In the genomic region with DNA sequence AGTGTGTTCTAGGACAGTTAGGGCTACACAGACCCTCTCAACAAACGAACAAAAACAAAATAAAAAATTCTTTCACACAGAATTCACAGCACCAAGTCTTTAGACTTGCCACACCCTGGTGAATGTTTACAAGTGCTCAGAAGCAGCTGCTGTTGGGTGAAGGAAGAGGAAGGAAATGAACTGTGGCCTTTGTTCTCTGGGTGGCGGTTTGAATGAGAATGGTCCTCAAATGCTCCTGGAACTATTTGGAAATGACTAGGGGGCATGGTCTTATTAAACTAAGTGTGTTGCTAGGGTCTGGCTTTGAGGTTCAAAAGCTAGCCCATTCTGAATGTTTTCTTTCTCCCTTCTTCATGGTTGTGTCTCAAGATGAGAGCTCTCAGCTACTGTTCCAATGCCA, we compare ENCODE assay signal across 13 mouse cellular contexts. TPM values are rescaled to one million over a fixed set of nuclear protein-coding genes. Genes with fewer than 3 reads are reported as not detected.
DNase-seq lines count a peak whose midpoint lies in the region; ATAC-seq and TF ChIP-seq lines count a peak whose summit lies in the region.
"Had no signal": no experiment of that assay in that cellular context is flagged by ENCODE, and none has a peak within 500 bp of the region (broad histone marks: within the 10 kb centered on the region; RNA-seq: fewer than 3 reads in every experiment).

No protein-coding gene starts in this region.

- no peak for TF ChIP-seq POLR2A in cerebellum, adult 2 months (IDR thresholded peaks at IDR 0.05; ENCODE audit: borderline replicate concordance, insufficient read depth, low read length)
- TF ChIP-seq POLR2A in spleen, adult 2 months (IDR thresholded peaks at IDR 0.05; ENCODE audit: low read depth, low read length), result peak; percentile 13; the same call in 1 of the 2 replicates

- no peak overlapping the region for H3K4me2 ChIP-seq in hindbrain, postnatal 0 days (ENCODE audit: low read depth, low read length)
- H3K4me2 ChIP-seq: lung, embryonic 15.5 days; neural tube, embryonic 12.5 days had no signal

- no peak for ATAC-seq in cerebellum, adult (ENCODE audit: insufficient number of reproducible peaks, low FRiP score, low TSS enrichment)
- ATAC-seq in hindbrain, postnatal 0 days, result no peak
- ATAC-seq: hindbrain, embryonic 16.5 days had no signal

- 88% methylated on average over 2 of the region's 2 CpGs for WGBS in cerebellum, adult 2 months
- WGBS in spleen, adult 2 months, result 8% methylated on average over 2 of the region's 2 CpGs
- 22% methylated on average over 2 of the region's 2 CpGs for WGBS in macrophage (ENCODE audit: missing documents)
- 79% methylated on average over 2 of the region's 2 CpGs for WGBS in hindbrain, postnatal 0 days

- H3K4me3 ChIP-seq in cerebellum, adult 2 months (replicated peaks; ENCODE audit: insufficient read depth, low read depth, low read length), result no peak overlapping the region
- no peak overlapping the region for H3K4me3 ChIP-seq in spleen, adult 2 months (ENCODE audit: extremely low read depth, insufficient read depth, insufficient read length)
- no peak overlapping the region for H3K4me3 ChIP-seq in macrophage (ENCODE audit: inconsistent target)
- H3K4me3 ChIP-seq in hindbrain, postnatal 0 days (ENCODE audit: low read length), result no peak overlapping the region
- H3K4me3 ChIP-seq: lung, embryonic 15.5 days; neural tube, embryonic 12.5 days had no signal

- H3K79me2 ChIP-seq in macrophage (ENCODE audit: inconsistent target), result no peaks in the 10 kb centered on the region

- no peak overlapping the region for H3K9ac ChIP-seq in hindbrain, postnatal 0 days (replicated peaks; ENCODE audit: low read length)
- H3K9ac ChIP-seq: lung, embryonic 15.5 days; neural tube, embryonic 12.5 days had no signal

- no peaks in the 10 kb centered on the region for H3K4me1 ChIP-seq in cerebellum, adult 2 months (ENCODE audit: control insufficient read depth, insufficient read depth, low read length)
- peaks cover 18% of the 10 kb centered on the region for H3K4me1 ChIP-seq in spleen, adult 2 months (ENCODE audit: control insufficient read depth, insufficient read depth, insufficient read length)
- H3K4me1 ChIP-seq in hindbrain, postnatal 0 days (ENCODE audit: insufficient read depth, low read length), result no peaks in the 10 kb centered on the region
- H3K4me1 ChIP-seq: neural tube, embryonic 12.5 days had no signal

- no peaks in the 10 kb centered on the region for H3K27me3 ChIP-seq in cerebellum, adult 2 months (ENCODE audit: control insufficient read depth, insufficient read depth, low read length)
- H3K27me3 ChIP-seq in spleen, adult 2 months (ENCODE audit: control insufficient read depth, insufficient read depth, low read length), result no peaks in the 10 kb centered on the region
- H3K27me3 ChIP-seq in hindbrain, postnatal 0 days (ENCODE audit: insufficient read depth, low read length), result no peaks in the 10 kb centered on the region
- H3K27me3 ChIP-seq: lung, embryonic 15.5 days; neural tube, embryonic 12.5 days had no signal

- TF ChIP-seq CTCF in cerebellum, adult 2 months (IDR thresholded peaks at IDR 0.05; ENCODE audit: borderline replicate concordance, insufficient read depth, low read depth, low read length), result no peak
- no peak for TF ChIP-seq CTCF in spleen, adult 2 months (IDR thresholded peaks at IDR 0.05; ENCODE audit: extremely low read depth, insufficient read depth, insufficient read length, insufficient replicate concordance)
- no peak for TF ChIP-seq CTCF in hindbrain, postnatal 0 days (IDR thresholded peaks at IDR 0.05; ENCODE audit: low read depth)

- H3K36me3 ChIP-seq in spleen, adult 2 months (ENCODE audit: control insufficient read depth, insufficient read depth, low read length), result no peaks in the 10 kb centered on the region
- H3K36me3 ChIP-seq in macrophage (ENCODE audit: inconsistent target), result no peaks in the 10 kb centered on the region
- H3K36me3 ChIP-seq in hindbrain, postnatal 0 days (ENCODE audit: insufficient read depth, low read length), result no peaks in the 10 kb centered on the region
- H3K36me3 ChIP-seq: lung, embryonic 15.5 days; neural tube, embryonic 12.5 days had no signal

- H3K27ac ChIP-seq in cerebellum, adult 2 months (ENCODE audit: insufficient read depth, low read length), result peak overlapping the region; percentile 61; the same call in 1 of the 2 replicates
- H3K27ac ChIP-seq in spleen, adult 2 months (ENCODE audit: insufficient read depth, low read length), result peak overlapping the region; percentile 93
- H3K27ac ChIP-seq in macrophage, result peak overlapping the region; percentile 12; the same call in 1 of the 2 replicates
- no peak overlapping the region for H3K27ac ChIP-seq in hindbrain, postnatal 0 days
- H3K27ac ChIP-seq: lung, embryonic 15.5 days; neural tube, embryonic 12.5 days had no signal

- DNase-seq in cerebellum, adult 2 months, result no peak
- DNase-seq in spleen, adult 2 months (ENCODE audit: low read depth in 1 of 2, low spot score in 2 of 2), result peak; percentile 19 to 31
- no peak for DNase-seq in spleen, postnatal 14 days (ENCODE audit: low spot score in 2 of 2)
- DNase-seq in hindbrain, postnatal 0 days (ENCODE audit: low spot score), result no peak
- no peak for DNase-seq in right cerebral cortex, postnatal 36 days (ENCODE audit: low spot score in 2 of 2)
- no peak for DNase-seq in urinary bladder, postnatal 14 days (ENCODE audit: low spot score)
- DNase-seq: cerebellum, adult 8-10 months; gastrocnemius, postnatal 10 days had no signal

- H3K9me3 ChIP-seq in hindbrain, postnatal 0 days (ENCODE audit: low read length), result no peaks in the 10 kb centered on the region
- H3K9me3 ChIP-seq: lung, embryonic 15.5 days; neural tube, embryonic 12.5 days had no signal

RNA-seq across cellular contexts. Expression of gene Zdhhc20, which starts 18.4 kb away (rescaled TPM):
- polyA plus RNA-seq in cerebellum, adult 2 months (2012; rRNA removed), result 31.4 and 39.8 TPM in 2 replicates
- polyA plus RNA-seq in spleen, adult 2 months (2012; rRNA removed), result 4.3 and 5.1 TPM in 2 replicates
- 100 to 1,000 TPM in 13 of 26 experiments, 10 to 100 TPM in 13; 67.0 to 185 (median 97.9) TPM for total RNA-seq in macrophage (2018; cell fraction: chromatin; rRNA removed)
- total RNA-seq in macrophage (2018; cell fraction: cytosol; rRNA removed), result 10 to 100 TPM; 29.4 to 83.0 (median 50.6) TPM
- total RNA-seq in macrophage (2018; cell fraction: nucleus; rRNA removed), result 100 to 1,000 TPM in 13 of 26 experiments, 10 to 100 TPM in 13; 56.0 to 222 (median 100) TPM
- 45.6 to 74.7 TPM (median 57.4 TPM) in 3 replicates for polyA plus RNA-seq in macrophage (2018)
- 18.6 and 29.8 TPM in 2 replicates for total RNA-seq in hindbrain, postnatal 0 days (2014; rRNA removed)
- 34.6 and 37.2 TPM in 2 replicates for polyA plus RNA-seq in hindbrain, postnatal 0 days (2015; fragmentation: Nextera tagmentation; extraction: Ambion mirVana)

Comparison
In these comparisons a context has a peak if more than half of its experiments do, and no peak if none do; other contexts are left out.
1. DNase-seq: peak in spleen, adult 2 months (2 of 2); none in cerebellum, adult 2 months (0 of 2), spleen, postnatal 14 days (0 of 2), hindbrain, postnatal 0 days (single experiment), right cerebral cortex, postnatal 36 days (0 of 2) and urinary bladder, postnatal 14 days (single experiment).